Mouse (Mus musculus) thymus, adult 2 months (tissue): Measurements from ENCODE around the gene Phc2.

Experiments
- CTCF ChIP-seq: fragments of 200-500 bp; IDR thresholded peaks from 2 replicates; pipeline ENCODE4 v1.5.1; 2012; ENCODE audit warnings: mild to moderate bottlenecking, control low read depth, low read length, moderate library complexity, borderline replicate concordance; ENCODE audit not compliant: control insufficient read depth, poor library complexity, insufficient read depth; ENCODE audit errors: extremely low read depth
- POLR2A ChIP-seq: fragments of 200-500 bp; IDR thresholded peaks from 2 replicates; pipeline ENCODE4 v1.6.1; 2012; ENCODE audit warnings: mild to moderate bottlenecking, low read length, control low read depth, moderate library complexity; ENCODE audit not compliant: control insufficient read depth, poor library complexity, insufficient read depth; ENCODE audit errors: extremely low read depth

- TF ChIP-seq CTCF: no peak
- no peak for TF ChIP-seq POLR2A
Observed at GRCm38 (mm10) chr4:128715241-128716204, 61.0 kb downstream of the Phc2 start.
